25 mouse cellular contexts compared by ENCODE assay signal in the genomic region with DNA sequence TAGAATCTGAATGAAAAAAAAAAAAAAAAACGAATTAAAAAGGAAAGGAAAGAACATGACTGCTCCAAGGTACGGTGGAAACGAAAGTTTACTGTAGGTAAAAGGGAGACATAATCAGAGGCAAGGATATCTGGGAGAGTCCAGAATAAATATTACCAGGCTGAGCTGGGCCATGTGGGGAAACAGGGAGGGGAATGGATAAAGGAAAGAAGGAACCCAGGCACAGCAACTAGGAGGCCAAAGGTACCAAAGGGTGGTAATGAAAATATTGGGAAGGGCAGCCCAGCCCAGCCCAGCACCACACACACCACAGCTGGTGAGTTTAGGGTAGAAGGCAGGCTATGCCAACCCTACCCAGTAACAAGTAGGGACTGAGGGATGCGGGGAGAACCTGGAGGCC. TPM values are rescaled to one million over a fixed set of nuclear protein-coding genes. Genes with fewer than 3 reads are reported as not detected.
DNase-seq lines count a peak whose midpoint lies in the region; ATAC-seq and TF ChIP-seq lines count a peak whose summit lies in the region.
"Had no signal": no experiment of that assay in that cellular context is flagged by ENCODE, and none has a peak within 500 bp of the region (broad histone marks: within the 10 kb centered on the region; RNA-seq: fewer than 3 reads in every experiment).

No protein-coding gene starts in this region.

- H3K9me3 ChIP-seq in stomach, embryonic 14.5 days (ENCODE audit: control insufficient read depth, low read depth, low read length), result no peaks in the 10 kb centered on the region
- no peaks in the 10 kb centered on the region for H3K9me3 ChIP-seq in stomach, embryonic 16.5 days (replicated peaks; ENCODE audit: control insufficient read depth, low read length)
- H3K9me3 ChIP-seq: embryonic facial prominence, embryonic 13.5 days; embryonic facial prominence, embryonic 15.5 days; forebrain, embryonic 10.5 days; forebrain, embryonic 12.5 days had no signal

- no peak for TF ChIP-seq POLR2A in small intestine, adult 2 months (IDR thresholded peaks at IDR 0.05; ENCODE audit: low read depth, low read length)

- WGBS in small intestine, adult 2 months, result 25% methylated on average over 4 of the region's 4 CpGs
- 52% methylated on average over 4 of the region's 4 CpGs for WGBS in stomach, embryonic 14.5 days
- 57% methylated on average over 4 of the region's 4 CpGs for WGBS in stomach, embryonic 16.5 days

- H3K9ac ChIP-seq in stomach, embryonic 14.5 days (replicated peaks; ENCODE audit: low read depth, low read length), result no peak overlapping the region
- H3K9ac ChIP-seq in stomach, embryonic 16.5 days (ENCODE audit: low read length), result no peak overlapping the region
- H3K9ac ChIP-seq: embryonic facial prominence, embryonic 13.5 days; embryonic facial prominence, embryonic 15.5 days; forebrain, embryonic 12.5 days had no signal

- TF ChIP-seq CTCF in small intestine, adult 2 months (IDR thresholded peaks at IDR 0.05; ENCODE audit: extremely low read depth, insufficient read length, insufficient replicate concordance, low read depth, low read length), result no peak

- H3K36me3 ChIP-seq in small intestine, adult 2 months (ENCODE audit: control insufficient read depth, insufficient read depth, low read length), result no peaks in the 10 kb centered on the region
- no peaks in the 10 kb centered on the region for H3K36me3 ChIP-seq in stomach, embryonic 14.5 days (ENCODE audit: control insufficient read depth, insufficient read depth, low read length)
- H3K36me3 ChIP-seq in stomach, embryonic 16.5 days (ENCODE audit: control insufficient read depth, insufficient read depth, low read length), result no peaks in the 10 kb centered on the region
- H3K36me3 ChIP-seq: embryonic facial prominence, embryonic 13.5 days; embryonic facial prominence, embryonic 15.5 days; forebrain, embryonic 10.5 days; forebrain, embryonic 12.5 days had no signal

- peaks cover 13% of the 10 kb centered on the region; the same call in 1 of the 2 replicates for H3K4me1 ChIP-seq in small intestine, adult 2 months (ENCODE audit: control insufficient read depth, insufficient read depth, insufficient read length, low read length)
- no peaks in the 10 kb centered on the region for H3K4me1 ChIP-seq in stomach, embryonic 14.5 days (ENCODE audit: control insufficient read depth, insufficient read depth, low read length)
- no peaks in the 10 kb centered on the region for H3K4me1 ChIP-seq in stomach, embryonic 16.5 days (ENCODE audit: control insufficient read depth, insufficient read depth, low read length)
- H3K4me1 ChIP-seq: embryonic facial prominence, embryonic 13.5 days; embryonic facial prominence, embryonic 15.5 days; forebrain, embryonic 12.5 days had no signal

- no peaks in the 10 kb centered on the region for H3K27me3 ChIP-seq in small intestine, adult 2 months (ENCODE audit: control insufficient read depth, insufficient read depth, low read length)
- H3K27me3 ChIP-seq in stomach, embryonic 14.5 days (ENCODE audit: control insufficient read depth, insufficient read depth, low read length), result no peaks in the 10 kb centered on the region
- no peaks in the 10 kb centered on the region for H3K27me3 ChIP-seq in stomach, embryonic 16.5 days (ENCODE audit: control insufficient read depth, insufficient read depth, low read length)

- peak overlapping the region; percentile 61; the same call in 1 of the 2 replicates for H3K27ac ChIP-seq in small intestine, adult 2 months (ENCODE audit: insufficient read depth, low read depth, low read length)
- H3K27ac ChIP-seq in stomach, embryonic 14.5 days (ENCODE audit: low read length), result no peak overlapping the region
- peak overlapping the region; percentile 57 for H3K27ac ChIP-seq in stomach, embryonic 16.5 days (ENCODE audit: low read length)
- H3K27ac ChIP-seq: embryonic facial prominence, embryonic 13.5 days; embryonic facial prominence, embryonic 15.5 days; forebrain, embryonic 10.5 days; forebrain, embryonic 12.5 days had no signal

- DNase-seq in right cerebral cortex, adult 18-20 months, result no peak
- no peak for DNase-seq in lung, postnatal 10 days
- DNase-seq: adrenal gland, adult 2 months; adrenal gland, postnatal 10 days; adrenal gland, postnatal 25 days; cerebellum, adult 11 months; cerebellum, adult 18-20 months; cerebellum, adult 8-10 months; cerebellum, adult 9-11 months; cerebellum, postnatal 14 days; cerebellum, postnatal 36 days; embryo, embryonic 11 days had no signal

- H3K4me2 ChIP-seq in stomach, embryonic 14.5 days (replicated peaks; ENCODE audit: low read depth, low read length), result no peak overlapping the region
- no peak overlapping the region for H3K4me2 ChIP-seq in stomach, embryonic 16.5 days (ENCODE audit: low read depth, low read length)
- H3K4me2 ChIP-seq: embryonic facial prominence, embryonic 13.5 days; embryonic facial prominence, embryonic 15.5 days; forebrain, embryonic 12.5 days had no signal

- ATAC-seq in stomach, embryonic 14.5 days (ENCODE audit: insufficient number of reproducible peaks, insufficient read depth, low FRiP score, low read depth), result 0 out of 2 replicates have a peak, but pooled peaks have one; percentile 33
- peak; percentile 72; the same call in 1 of the 2 replicates for ATAC-seq in stomach, embryonic 16.5 days (ENCODE audit: insufficient read depth, low FRiP score)
- no peak for ATAC-seq in inflammation-experienced regulatory T-cells, adult 6 months
- ATAC-seq: forebrain, embryonic 14.5 days had no signal

- no peak overlapping the region for H3K4me3 ChIP-seq in small intestine, adult 2 months (ENCODE audit: low read depth, low read length)
- no peak overlapping the region for H3K4me3 ChIP-seq in stomach, embryonic 14.5 days (ENCODE audit: low read depth, low read length)
- no peak overlapping the region for H3K4me3 ChIP-seq in stomach, embryonic 16.5 days (replicated peaks; ENCODE audit: low read length)
- H3K4me3 ChIP-seq: embryonic facial prominence, embryonic 13.5 days; embryonic facial prominence, embryonic 15.5 days; erythroblast, embryonic 14.5 days; forebrain, embryonic 10.5 days; forebrain, embryonic 12.5 days had no signal

RNA-seq across cellular contexts. Expression of gene Olfr323, which starts 4.6 kb away (rescaled TPM):
- not detected in 2 replicates for polyA plus RNA-seq in small intestine, adult 2 months (2012; rRNA removed)
- polyA plus RNA-seq in stomach, embryonic 14.5 days (2014; fragmentation: Nextera tagmentation; extraction: Ambion mirVana), result not detected in 2 replicates
- polyA plus RNA-seq in stomach, embryonic 16.5 days (2015; fragmentation: Nextera tagmentation; extraction: Ambion mirVana), result 0.17 TPM in 1 of 2 replicates, not detected in the other
- not detected for polyA plus RNA-seq in inflammation-experienced regulatory T-cells, adult 6 months (2017; shearing (Covaris generic))
- polyA plus RNA-seq: adrenal gland, adult 2 months; brain, embryonic 14.5 days; C2C12; embryonic facial prominence, embryonic 11.5 days; embryonic facial prominence, embryonic 13.5 days; forebrain, embryonic 10.5 days; forebrain, embryonic 12.5 days; forebrain, embryonic 14.5 days had no signal

RNA-seq across cellular contexts. Expression of gene Trim58, which starts 5.4 kb away (rescaled TPM):
- 0.05 TPM in 1 of 2 replicates, not detected in the other for polyA plus RNA-seq in small intestine, adult 2 months (2012; rRNA removed)
- 0.14 TPM in 1 of 2 replicates, not detected in the other for polyA plus RNA-seq in stomach, embryonic 14.5 days (2014; fragmentation: Nextera tagmentation; extraction: Ambion mirVana)
- 0.66 and 0.67 TPM in 2 replicates for polyA plus RNA-seq in stomach, embryonic 16.5 days (2015; fragmentation: Nextera tagmentation; extraction: Ambion mirVana)
- not detected for polyA plus RNA-seq in inflammation-experienced regulatory T-cells, adult 6 months (2017; shearing (Covaris generic))
- polyA plus RNA-seq: adrenal gland, adult 2 months; C2C12; embryonic facial prominence, embryonic 15.5 days; forebrain, embryonic 14.5 days had no signal

RNA-seq across cellular contexts. Expression of gene 2210407C18Rik, which starts 19.0 kb away (rescaled TPM):
- polyA plus RNA-seq in small intestine, adult 2 months (2012; rRNA removed), result 32.8 and 181 TPM in 2 replicates
- polyA plus RNA-seq in stomach, embryonic 14.5 days (2014; fragmentation: Nextera tagmentation; extraction: Ambion mirVana), result 0.58 and 0.90 TPM in 2 replicates
- 4.2 and 15.4 TPM in 2 replicates for polyA plus RNA-seq in stomach, embryonic 16.5 days (2015; fragmentation: Nextera tagmentation; extraction: Ambion mirVana)
- polyA plus RNA-seq in inflammation-experienced regulatory T-cells, adult 6 months (2017; shearing (Covaris generic)), result not detected
- polyA plus RNA-seq: adrenal gland, adult 2 months; brain, embryonic 14.5 days; C2C12; embryonic facial prominence, embryonic 11.5 days; embryonic facial prominence, embryonic 13.5 days; embryonic facial prominence, embryonic 15.5 days; erythroblast, embryonic 14.5 days; forebrain, embryonic 10.5 days; forebrain, embryonic 12.5 days; forebrain, embryonic 14.5 days had no signal

RNA-seq across cellular contexts. Expression of gene Olfr322, which starts 23.7 kb away (rescaled TPM):
- not detected in 2 replicates for polyA plus RNA-seq in small intestine, adult 2 months (2012; rRNA removed)
- polyA plus RNA-seq in stomach, embryonic 14.5 days (2014; fragmentation: Nextera tagmentation; extraction: Ambion mirVana), result not detected in 2 replicates
- polyA plus RNA-seq in stomach, embryonic 16.5 days (2015; fragmentation: Nextera tagmentation; extraction: Ambion mirVana), result not detected in 2 replicates
- not detected for polyA plus RNA-seq in inflammation-experienced regulatory T-cells, adult 6 months (2017; shearing (Covaris generic))
- polyA plus RNA-seq: adrenal gland, adult 2 months; brain, embryonic 14.5 days; C2C12; embryonic facial prominence, embryonic 11.5 days; embryonic facial prominence, embryonic 13.5 days; embryonic facial prominence, embryonic 15.5 days; forebrain, embryonic 10.5 days; forebrain, embryonic 12.5 days; forebrain, embryonic 14.5 days had no signal

RNA-seq across cellular contexts. Expression of gene Olfr324, which starts 40.0 kb away (rescaled TPM):
- polyA plus RNA-seq in small intestine, adult 2 months (2012; rRNA removed), result not detected in 2 replicates
- not detected in 2 replicates for polyA plus RNA-seq in stomach, embryonic 14.5 days (2014; fragmentation: Nextera tagmentation; extraction: Ambion mirVana)
- polyA plus RNA-seq in stomach, embryonic 16.5 days (2015; fragmentation: Nextera tagmentation; extraction: Ambion mirVana), result not detected in 2 replicates
- polyA plus RNA-seq in inflammation-experienced regulatory T-cells, adult 6 months (2017; shearing (Covaris generic)), result not detected
- polyA plus RNA-seq: adrenal gland, adult 2 months; C2C12; embryonic facial prominence, embryonic 11.5 days; embryonic facial prominence, embryonic 13.5 days; embryonic facial prominence, embryonic 15.5 days; erythroblast, embryonic 14.5 days; forebrain, embryonic 10.5 days; forebrain, embryonic 12.5 days; forebrain, embryonic 14.5 days had no signal
